Mouse (Mus musculus): Measurements from ENCODE around the gene Gapdhs. TPM values are rescaled to one million over a fixed set of nuclear protein-coding genes. Genes with fewer than 3 reads are reported as not detected.

Gapdhs gene
- total and polyA plus RNA-seq, 3 experiments: not detected

DNA sequence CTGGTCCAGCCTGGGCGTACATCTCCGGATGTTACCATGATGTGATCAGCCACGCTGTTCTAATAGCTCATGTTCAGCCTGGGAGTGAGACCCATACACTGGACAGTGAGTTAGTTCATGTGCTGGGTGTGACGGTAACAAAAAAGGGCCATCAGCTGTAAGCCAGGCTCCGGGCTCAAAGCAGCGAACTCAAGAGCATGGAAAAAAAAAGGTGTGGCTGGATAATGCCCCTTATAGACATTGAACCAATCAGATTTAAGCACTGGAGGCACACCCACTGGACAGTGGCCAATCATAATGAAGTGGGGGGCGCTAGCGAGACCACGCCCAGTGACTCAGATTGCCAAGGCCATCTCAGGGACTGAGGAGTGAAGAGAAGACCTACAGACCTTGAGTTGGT, 44.9 kb downstream of the Gapdhs start, which contains the start of gene 2200002J24Rik:
Gene 2200002J24Rik, plus strand, starts transcription at position 338 of the 400 bp plus-strand sequence.
- peaks cover 3% of the 10 kb centered on the region; the same call in 1 of the 2 replicates for H3K27me3 ChIP-seq (ENCODE audit: insufficient read depth, low read length)
- DNase-seq (ENCODE audit: low spot score) (peak; percentile 27), ATAC-seq (ENCODE audit: extremely low read depth, insufficient number of reproducible peaks, low FRiP score, poor library complexity, severe bottlenecking) (peak; percentile 54)
- no peak within 1 kb of the TSS for H3K4me3 ChIP-seq (ENCODE audit: low read depth, low read length)
- no peak for TF ChIP-seq TAL1 (conservative IDR thresholded peaks at IDR 0.05; ENCODE audit: low read depth, low read length)
- H3K4me1 ChIP-seq (ENCODE audit: insufficient read depth, low read depth, low read length): peaks cover 4% of the 10 kb centered on the region; the same call in 1 of the 2 replicates
- H3K36me3 ChIP-seq (replicated peaks): no peaks in the 10 kb centered on the region
- H3K9me3 ChIP-seq (replicated peaks): no peaks in the 10 kb centered on the region

GRCm38 (mm10) chr7:30698101-30698500, 45.4 kb downstream of the Gapdhs start:
- Histone ChIP-seq H3K27me3 (ENCODE audit: insufficient read depth, low read length) (peaks cover 3% of the 10 kb centered on the region; the same call in 1 of the 2 replicates), H3K36me3 (replicated peaks) (no peaks in the 10 kb centered on the region), H3K9me3 (replicated peaks) (no peaks in the 10 kb centered on the region), H3K4me1 (ENCODE audit: insufficient read depth, low read depth, low read length) (peaks cover 4% of the 10 kb centered on the region; the same call in 1 of the 2 replicates), H3K4me3 (ENCODE audit: low read depth, low read length) (no peak overlapping the region)
- ATAC-seq (ENCODE audit: extremely low read depth, insufficient number of reproducible peaks, low FRiP score, poor library complexity, severe bottlenecking) (no peak; the same call in 1 of the 2 replicates), DNase-seq (ENCODE audit: low spot score) (no peak)
- TF ChIP-seq POLR2AphosphoS5 (IDR thresholded peaks at IDR 0.05; ENCODE audit: insufficient replicate concordance, low read depth, low read length) (no peak), CTCF (IDR thresholded peaks at IDR 0.05; ENCODE audit: low read depth, low read length) (no peak), TAL1 (conservative IDR thresholded peaks at IDR 0.05; ENCODE audit: low read depth, low read length) (no peak), GATA1 (IDR thresholded peaks at IDR 0.05; ENCODE audit: borderline replicate concordance, low read length) (no peak), GATA2 (IDR thresholded peaks at IDR 0.05; ENCODE audit: borderline replicate concordance, low read depth, low read length) (no peak)

- H3K36me3 ChIP-seq (replicated peaks): no peaks in the 10 kb centered on the region
- peaks cover 8% of the 10 kb centered on the region for H3K27me3 ChIP-seq (ENCODE audit: insufficient read depth, low read length)
- no peak for DNase-seq (ENCODE audit: low spot score)
- H3K4me3 ChIP-seq (ENCODE audit: low read depth, low read length): no peak overlapping the region
- H3K9me3 ChIP-seq (replicated peaks): no peaks in the 10 kb centered on the region
- H3K4me1 ChIP-seq (ENCODE audit: insufficient read depth, low read depth, low read length): no peaks in the 10 kb centered on the region
- no peak for ATAC-seq (ENCODE audit: extremely low read depth, insufficient number of reproducible peaks, low FRiP score, poor library complexity, severe bottlenecking)
- TF ChIP-seq TAL1 (conservative IDR thresholded peaks at IDR 0.05; ENCODE audit: low read depth, low read length): no peak
- TF ChIP-seq POLR2AphosphoS5 (IDR thresholded peaks at IDR 0.05; ENCODE audit: insufficient replicate concordance, low read depth, low read length): no peak
- no peak for TF ChIP-seq GATA1 (IDR thresholded peaks at IDR 0.05; ENCODE audit: borderline replicate concordance, low read length)
- TF ChIP-seq CTCF (IDR thresholded peaks at IDR 0.05; ENCODE audit: low read depth, low read length): no peak
- TF ChIP-seq GATA2 (IDR thresholded peaks at IDR 0.05; ENCODE audit: borderline replicate concordance, low read depth, low read length): no peak
These were observed 55.2 kb downstream of the Gapdhs start for GRCm38 (mm10) chr7:30688325-30688724.

DNA sequence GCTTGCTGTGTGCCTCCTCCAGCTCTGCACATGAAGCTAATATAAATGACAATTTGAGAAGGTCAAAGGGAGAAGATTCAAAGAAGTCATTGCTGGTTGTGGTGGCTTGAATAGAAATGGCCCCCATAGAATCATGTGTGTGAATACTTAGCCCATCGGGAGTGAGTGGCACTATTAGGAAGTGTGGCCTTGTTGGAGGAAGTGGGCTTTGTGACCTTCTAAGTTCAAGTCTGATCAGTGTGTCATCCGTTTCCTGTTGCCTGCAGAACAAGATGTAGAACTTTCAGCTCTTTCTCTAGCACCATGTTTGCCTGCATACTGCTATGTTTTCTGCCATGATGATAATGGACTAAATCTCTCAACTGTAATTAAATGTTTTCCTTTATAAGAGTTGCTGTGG, 60.1 kb downstream of the Gapdhs start:
- DNase-seq (ENCODE audit: low spot score) (no peak), ATAC-seq (ENCODE audit: extremely low read depth, insufficient number of reproducible peaks, low FRiP score, poor library complexity, severe bottlenecking) (no peak)
- no peaks in the 10 kb centered on the region for H3K4me1 ChIP-seq (ENCODE audit: insufficient read depth, low read depth, low read length)
- H3K27me3 ChIP-seq (ENCODE audit: insufficient read depth, low read length): peaks cover 19% of the 10 kb centered on the region
- no peak for TF ChIP-seq POLR2AphosphoS5 (IDR thresholded peaks at IDR 0.05; ENCODE audit: insufficient replicate concordance, low read depth, low read length)
- TF ChIP-seq CTCF (IDR thresholded peaks at IDR 0.05; ENCODE audit: low read depth, low read length): no peak
- no peak for TF ChIP-seq GATA1 (IDR thresholded peaks at IDR 0.05; ENCODE audit: borderline replicate concordance, low read length)
- TF ChIP-seq GATA2 (IDR thresholded peaks at IDR 0.05; ENCODE audit: borderline replicate concordance, low read depth, low read length): no peak
- no peak for TF ChIP-seq TAL1 (conservative IDR thresholded peaks at IDR 0.05; ENCODE audit: low read depth, low read length)
- H3K4me3 ChIP-seq (ENCODE audit: low read depth, low read length): no peak overlapping the region
- H3K9me3 ChIP-seq (replicated peaks): no peaks in the 10 kb centered on the region
- no peaks in the 10 kb centered on the region for H3K36me3 ChIP-seq (replicated peaks)

DNA sequence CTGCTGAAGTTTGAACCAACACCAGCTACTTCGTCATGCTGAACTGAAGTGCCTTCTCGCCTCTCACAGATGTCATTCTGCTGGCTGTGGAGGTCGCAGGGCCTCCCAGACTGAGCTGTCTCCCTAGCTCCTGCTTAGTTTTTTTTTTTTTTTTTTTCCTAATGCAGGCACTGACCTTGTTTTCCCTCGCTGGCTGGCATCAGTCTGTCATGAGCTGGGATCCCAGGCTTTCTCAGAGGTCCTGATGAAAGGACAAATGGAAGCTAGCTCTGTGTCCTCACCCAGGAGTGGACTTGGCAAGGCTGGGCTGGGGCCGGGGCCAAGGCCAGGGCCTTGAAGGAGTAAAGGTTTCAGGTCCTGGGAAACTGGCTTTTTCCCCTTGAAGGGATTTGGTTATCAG, 61.6 kb downstream of the Gapdhs start:
- Histone ChIP-seq H3K27me3 (ENCODE audit: insufficient read depth, low read length) (peaks cover 14% of the 10 kb centered on the region; the same call in 1 of the 2 replicates), H3K4me3 (ENCODE audit: low read depth, low read length) (no peak overlapping the region), H3K4me1 (ENCODE audit: insufficient read depth, low read depth, low read length) (no peaks in the 10 kb centered on the region), H3K9me3 (replicated peaks) (no peaks in the 10 kb centered on the region), H3K36me3 (replicated peaks) (no peaks in the 10 kb centered on the region)
- no peak for ATAC-seq (ENCODE audit: extremely low read depth, insufficient number of reproducible peaks, low FRiP score, poor library complexity, severe bottlenecking)
- no peak for DNase-seq (ENCODE audit: low spot score)
- TF ChIP-seq POLR2AphosphoS5 (IDR thresholded peaks at IDR 0.05; ENCODE audit: insufficient replicate concordance, low read depth, low read length) (no peak), GATA2 (IDR thresholded peaks at IDR 0.05; ENCODE audit: borderline replicate concordance, low read depth, low read length) (no peak), TAL1 (conservative IDR thresholded peaks at IDR 0.05; ENCODE audit: low read depth, low read length) (no peak), CTCF (IDR thresholded peaks at IDR 0.05; ENCODE audit: low read depth, low read length) (no peak), GATA1 (IDR thresholded peaks at IDR 0.05; ENCODE audit: borderline replicate concordance, low read length) (no peak)

Other genes starting within 250 kb of the Gapdhs start
Only the 20 nearest of the 32 such genes appear.
- gene Igflr1, start 178.3 kb downstream of the Gapdhs start, total RNA-seq (2014; fragmentation: Nextera tagmentation): 1.8 TPM in 1 of 2 replicates, not detected in the other
- gene Igflr1, start 178.3 kb downstream of the Gapdhs start, total RNA-seq (2017): 0.70 TPM in 1 of 2 replicates, not detected in the other
- 4.8 and 6.3 TPM in 2 replicates for gene Igflr1, start 178.3 kb downstream of the Gapdhs start, polyA plus RNA-seq (2012)
- 133 and 142 TPM in 2 replicates for gene Kmt2b, start 155.0 kb downstream of the Gapdhs start, total RNA-seq (2014; fragmentation: Nextera tagmentation)
- 9.2 and 11.3 TPM in 2 replicates for gene Kmt2b, start 155.0 kb downstream of the Gapdhs start, total RNA-seq (2017)
- gene Kmt2b, start 155.0 kb downstream of the Gapdhs start, polyA plus RNA-seq (2012): 97.4 and 99.2 TPM in 2 replicates
- gene Zbtb32, start 144.8 kb downstream of the Gapdhs start, total RNA-seq (2014; fragmentation: Nextera tagmentation): not detected in 2 replicates
- 0.05 and 0.58 TPM in 2 replicates for gene Zbtb32, start 144.8 kb downstream of the Gapdhs start, total RNA-seq (2017)
- 0.23 and 0.30 TPM in 2 replicates for gene Zbtb32, start 144.8 kb downstream of the Gapdhs start, polyA plus RNA-seq (2012)
- gene Upk1a, start 130.8 kb downstream of the Gapdhs start, total RNA-seq (2014; fragmentation: Nextera tagmentation): 1.6 and 15.0 TPM in 2 replicates
- 0.29 and 0.82 TPM in 2 replicates for gene Upk1a, start 130.8 kb downstream of the Gapdhs start, total RNA-seq (2017)
- 0.98 and 1.4 TPM in 2 replicates for gene Upk1a, start 130.8 kb downstream of the Gapdhs start, polyA plus RNA-seq (2012)
- 200 and 256 TPM in 2 replicates for gene Cox6b1, start 117.5 kb downstream of the Gapdhs start, total RNA-seq (2014; fragmentation: Nextera tagmentation)
- 820 and 835 TPM in 2 replicates for gene Cox6b1, start 117.5 kb downstream of the Gapdhs start, total RNA-seq (2017)
- 51.7 and 147 TPM in 2 replicates for gene Cox6b1, start 117.5 kb downstream of the Gapdhs start, polyA plus RNA-seq (2012)
- not detected in 2 replicates for gene Etv2, start 107.8 kb downstream of the Gapdhs start, total RNA-seq (2014; fragmentation: Nextera tagmentation)
- gene Etv2, start 107.8 kb downstream of the Gapdhs start, total RNA-seq (2017): not detected in 2 replicates
- gene Etv2, start 107.8 kb downstream of the Gapdhs start, polyA plus RNA-seq (2012): not detected in 2 replicates
- gene Rbm42, start 93.4 kb downstream of the Gapdhs start, total RNA-seq (2014; fragmentation: Nextera tagmentation): 46.4 and 47.9 TPM in 2 replicates
- 42.9 and 51.9 TPM in 2 replicates for gene Rbm42, start 93.4 kb downstream of the Gapdhs start, total RNA-seq (2017)
- 235 and 293 TPM in 2 replicates for gene Rbm42, start 93.4 kb downstream of the Gapdhs start, polyA plus RNA-seq (2012)
- gene Haus5, start 78.7 kb downstream of the Gapdhs start, total RNA-seq (2014; fragmentation: Nextera tagmentation): 46.7 and 58.4 TPM in 2 replicates
- gene Haus5, start 78.7 kb downstream of the Gapdhs start, total RNA-seq (2017): 24.2 and 25.5 TPM in 2 replicates
- gene Haus5, start 78.7 kb downstream of the Gapdhs start, polyA plus RNA-seq (2012): 32.2 and 40.4 TPM in 2 replicates
- gene Pmis2, start 72.1 kb downstream of the Gapdhs start, total RNA-seq (2014; fragmentation: Nextera tagmentation): not detected in 2 replicates
- not detected in 2 replicates for gene Pmis2, start 72.1 kb downstream of the Gapdhs start, total RNA-seq (2017)
- gene Pmis2, start 72.1 kb downstream of the Gapdhs start, polyA plus RNA-seq (2012): not detected in 2 replicates
- not detected in 2 replicates for gene 2200002J24Rik, start 44.8 kb downstream of the Gapdhs start, total RNA-seq (2014; fragmentation: Nextera tagmentation)
- gene 2200002J24Rik, start 44.8 kb downstream of the Gapdhs start, total RNA-seq (2017): not detected in 2 replicates
- gene 2200002J24Rik, start 44.8 kb downstream of the Gapdhs start, polyA plus RNA-seq (2012): not detected in 2 replicates
- not detected in 2 replicates for gene Atp4a, start 31.5 kb downstream of the Gapdhs start, total RNA-seq (2014; fragmentation: Nextera tagmentation)
- gene Atp4a, start 31.5 kb downstream of the Gapdhs start, total RNA-seq (2017): 0.05 and 0.06 TPM in 2 replicates
- gene Atp4a, start 31.5 kb downstream of the Gapdhs start, polyA plus RNA-seq (2012): not detected in 2 replicates
- gene Tmem147, start 14.1 kb downstream of the Gapdhs start, total RNA-seq (2014; fragmentation: Nextera tagmentation): 57.5 and 67.7 TPM in 2 replicates
- gene Tmem147, start 14.1 kb downstream of the Gapdhs start, total RNA-seq (2017): 47.5 and 54.9 TPM in 2 replicates
- 40.1 and 44.9 TPM in 2 replicates for gene Tmem147, start 14.1 kb downstream of the Gapdhs start, polyA plus RNA-seq (2012)
- gene Sbsn, start 7.8 kb upstream of the Gapdhs start, total RNA-seq (2014; fragmentation: Nextera tagmentation): 5.4 and 5.7 TPM in 2 replicates
- 0.52 and 5.1 TPM in 2 replicates for gene Sbsn, start 7.8 kb upstream of the Gapdhs start, total RNA-seq (2017)
- gene Sbsn, start 7.8 kb upstream of the Gapdhs start, polyA plus RNA-seq (2012): 0.96 and 1.5 TPM in 2 replicates
- gene Dmkn, start 20.1 kb upstream of the Gapdhs start, total RNA-seq (2014; fragmentation: Nextera tagmentation): not detected in 2 replicates
- 0.44 TPM in 1 of 2 replicates, not detected in the other for gene Dmkn, start 20.1 kb upstream of the Gapdhs start, total RNA-seq (2017)
- not detected in 2 replicates for gene Dmkn, start 20.1 kb upstream of the Gapdhs start, polyA plus RNA-seq (2012)
- gene Krtdap, start 44.2 kb upstream of the Gapdhs start, total RNA-seq (2014; fragmentation: Nextera tagmentation): not detected in 2 replicates
- not detected in 2 replicates for gene Krtdap, start 44.2 kb upstream of the Gapdhs start, total RNA-seq (2017)
- gene Krtdap, start 44.2 kb upstream of the Gapdhs start, polyA plus RNA-seq (2012): not detected in 2 replicates
- not detected in 2 replicates for gene Ffar2, start 80.1 kb upstream of the Gapdhs start, total RNA-seq (2014; fragmentation: Nextera tagmentation)
- gene Ffar2, start 80.1 kb upstream of the Gapdhs start, total RNA-seq (2017): 0.23 and 0.33 TPM in 2 replicates
- 0.31 and 0.34 TPM in 2 replicates for gene Ffar2, start 80.1 kb upstream of the Gapdhs start, polyA plus RNA-seq (2012)
- not detected in 2 replicates for gene Ffar3, start 112.5 kb upstream of the Gapdhs start, total RNA-seq (2014; fragmentation: Nextera tagmentation)
- 0.12 TPM in 1 of 2 replicates, not detected in the other for gene Ffar3, start 112.5 kb upstream of the Gapdhs start, total RNA-seq (2017)
- not detected in 2 replicates for gene Ffar3, start 112.5 kb upstream of the Gapdhs start, polyA plus RNA-seq (2012)
- gene Ffar1, start 117.9 kb upstream of the Gapdhs start, total RNA-seq (2014; fragmentation: Nextera tagmentation): not detected in 2 replicates
- 0.06 and 0.11 TPM in 2 replicates for gene Ffar1, start 117.9 kb upstream of the Gapdhs start, total RNA-seq (2017)
- not detected in 2 replicates for gene Ffar1, start 117.9 kb upstream of the Gapdhs start, polyA plus RNA-seq (2012)
- gene Cd22, start 136.7 kb upstream of the Gapdhs start, total RNA-seq (2014; fragmentation: Nextera tagmentation): not detected in 2 replicates
- gene Cd22, start 136.7 kb upstream of the Gapdhs start, total RNA-seq (2017): 0.22 TPM in 1 of 2 replicates, not detected in the other
- not detected in 2 replicates for gene Cd22, start 136.7 kb upstream of the Gapdhs start, polyA plus RNA-seq (2012)
- not detected in 2 replicates for gene Mag, start 171.2 kb upstream of the Gapdhs start, total RNA-seq (2014; fragmentation: Nextera tagmentation)
- gene Mag, start 171.2 kb upstream of the Gapdhs start, total RNA-seq (2017): not detected in 2 replicates
- not detected in 2 replicates for gene Mag, start 171.2 kb upstream of the Gapdhs start, polyA plus RNA-seq (2012)

All from G1E (cell line).